Mouse (Mus musculus) gastrocnemius, postnatal 10 days (tissue): Measurements from ENCODE around the gene Ippk. TPM values are rescaled to one million over a fixed set of nuclear protein-coding genes. Genes with fewer than 3 reads are reported as not detected.

ENCODE experiments used
- DNase-seq: peaks from one replicate; pipeline ENCODE4 v3.0.0; 2021; ENCODE audit warnings: mixed read lengths
- total RNA-seq, 2 experiments: library from RNA; stranded (reverse); gene quantifications; 2 replicates each; pipeline ENCODE4 v1.2.3; 2021

Ippk gene
- total RNA-seq, 2 experiments from 2014 or later, result 5.7 to 6.3 TPM

GRCm38 (mm10) chr13:49480057-49480456 is 59.0 kb downstream of the Ippk start:
- peak; percentile 68 for DNase-seq

DNA sequence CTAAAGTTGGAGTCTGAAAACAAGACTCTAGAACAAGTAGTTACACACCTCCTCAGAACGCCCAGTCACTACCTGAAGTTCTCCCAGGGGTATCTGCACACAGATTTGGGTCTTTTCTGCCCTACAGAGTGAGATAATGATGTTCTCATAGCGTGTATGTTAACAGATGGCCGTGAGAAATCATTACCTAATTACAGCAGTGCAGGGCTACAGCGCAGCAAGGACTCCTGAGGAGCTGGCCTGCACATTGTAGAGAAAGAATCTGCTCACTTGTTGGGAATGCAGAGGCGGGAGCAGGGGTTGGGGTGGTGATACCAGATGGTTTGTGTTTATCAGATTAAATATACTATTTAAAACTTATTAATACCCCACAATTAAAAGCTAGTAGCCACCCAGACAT is 59.5 kb downstream of the Ippk start:
- no peak for DNase-seq

- no peak for DNase-seq
Observed at GRCm38 (mm10) chr13:49485388-49485787, 64.3 kb downstream of the Ippk start.

GRCm38 (mm10) chr13:49492376-49493368 is 71.6 kb downstream of the Ippk start, which contains the start of gene Tes3-ps:
Tes3-ps (plus strand) TSS chr13:49493318.
- no peak for DNase-seq

DNA sequence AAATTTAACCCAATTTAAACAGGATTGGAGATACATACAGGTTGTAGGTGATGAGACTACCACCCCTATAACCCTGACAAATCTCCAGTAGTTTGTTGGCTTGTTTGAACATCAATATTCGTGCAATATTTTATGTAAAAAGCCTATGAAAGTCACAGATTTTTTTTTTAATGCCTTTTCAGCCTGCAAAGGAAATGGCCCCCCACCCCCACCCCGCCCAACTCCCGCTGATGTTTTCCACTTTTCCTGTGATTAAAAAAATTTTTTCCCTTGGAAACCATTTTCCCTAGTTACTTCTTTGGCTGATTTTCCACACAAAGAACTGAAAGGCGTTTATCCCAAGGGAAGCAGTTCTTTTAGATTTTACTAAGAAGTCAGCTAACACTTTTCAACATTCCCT is 83.5 kb downstream of the Ippk start, which contains the start of gene Ecm2:
Gene Ecm2 (plus strand): TSS at position 301 of the 400 bp plus-strand sequence.
- DNase-seq, result no peak

DNA sequence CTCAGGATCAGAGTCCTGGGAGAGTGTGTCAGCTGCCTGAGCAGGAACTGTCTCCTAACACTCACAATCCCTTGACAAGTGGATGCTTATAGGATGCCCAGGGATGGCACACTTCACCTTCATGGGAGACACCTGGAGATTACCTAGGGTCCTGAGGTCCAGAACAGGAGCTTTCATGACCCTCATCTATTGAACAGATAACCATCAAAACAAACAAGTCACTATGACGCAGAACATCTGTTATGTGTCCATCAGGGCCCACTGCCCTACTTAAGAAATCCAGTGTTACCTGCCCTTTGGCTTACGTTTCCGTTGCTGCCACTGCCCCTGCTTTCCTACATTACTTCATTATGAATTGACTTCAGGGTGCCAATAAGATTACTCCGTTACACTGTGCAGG is 84.7 kb downstream of the Ippk start:
- no peak for DNase-seq

DNA sequence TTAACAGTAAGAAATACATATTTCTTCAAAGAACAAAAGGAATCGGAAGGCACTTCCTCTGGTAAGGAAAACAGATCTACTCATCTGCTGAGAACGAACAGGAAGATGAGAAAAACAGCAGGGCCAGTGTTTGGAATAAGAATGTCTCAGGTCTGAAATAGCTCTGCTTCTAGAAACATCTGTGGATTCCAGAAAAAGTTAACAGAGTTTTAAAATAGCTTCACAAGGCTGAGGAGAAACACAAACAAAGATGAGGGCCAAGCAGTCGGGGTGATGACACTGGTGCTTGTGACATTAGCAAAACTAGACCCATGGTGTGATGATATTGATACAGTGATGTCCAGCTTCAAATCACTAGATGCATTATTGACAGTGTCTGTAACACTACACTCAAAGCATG is 86.1 kb downstream of the Ippk start:
- no peak for DNase-seq

Other genes starting within 250 kb of the Ippk start
- 10 to 100 TPM; 15.0 to 16.2 TPM for gene Ninj1, start 233.8 kb upstream of the Ippk start, total RNA-seq
- gene Card19, start 205.2 kb upstream of the Ippk start, total RNA-seq, result 10 to 100 TPM; 49.9 to 62.0 TPM
- 1 to 10 TPM in 1 of 2 experiments, under 1 TPM in 1; 0.47 to 1.0 TPM for gene Susd3, start 172.5 kb upstream of the Ippk start, total RNA-seq
- 1 to 10 TPM in 1 of 2 experiments, under 1 TPM in 1; 0.66 to 1.9 TPM for gene Fgd3, start 100.9 kb upstream of the Ippk start, total RNA-seq
- 10 to 100 TPM; 21.5 to 25.5 TPM for gene Bicd2, start 79.7 kb upstream of the Ippk start, total RNA-seq
- gene Tes3-ps, start 72.1 kb downstream of the Ippk start, total RNA-seq, result 1 to 10 TPM; 1.4 to 1.5 TPM
- 10 to 100 TPM; 17.8 TPM for gene Ecm2, start 83.6 kb downstream of the Ippk start, total RNA-seq
- gene Aspn, start 123.2 kb downstream of the Ippk start, total RNA-seq, result 10 to 100 TPM; 70.9 to 90.6 TPM
- 1 to 10 TPM; 2.8 to 4.1 TPM for gene Omd, start 161.2 kb downstream of the Ippk start, total RNA-seq
- gene Ogn, start 186.8 kb downstream of the Ippk start, total RNA-seq, result 100 to 1,000 TPM; 115 to 119 TPM
- 1 to 10 TPM; 2.8 to 3.3 TPM for gene Cenpp, start 231.5 kb downstream of the Ippk start, total RNA-seq
- 10 to 100 TPM; 10.3 to 10.6 TPM for gene Nol8, start 231.8 kb downstream of the Ippk start, total RNA-seq